23 mouse cellular contexts compared by ENCODE assay signal in genomic region chr14:62379391-62379790, GRCm38 (mm10).
A peak's percentile ranks its signal among the peaks of the same experiment; 100 is the strongest.
DNase-seq lines count a peak whose midpoint lies in the region; ATAC-seq lines count a peak whose summit lies in the region.
"Had no signal": no experiment of that assay in that cellular context is flagged by ENCODE, and none has a peak within 500 bp of the region (broad histone marks: within the 10 kb centered on the region; RNA-seq: fewer than 3 reads in every experiment).

No protein-coding gene starts in this region.

- H3K27ac ChIP-seq in heart, embryonic 12.5 days (ENCODE audit: poor library complexity, severe bottlenecking): 0 out of 2 replicates have a peak overlapping the region, but pooled peaks have one; percentile 6

- no peaks in the 10 kb centered on the region for H3K36me3 ChIP-seq in heart, embryonic 12.5 days

- H3K4me3 ChIP-seq in heart, embryonic 12.5 days: no peak overlapping the region

- H3K9ac ChIP-seq in heart, embryonic 12.5 days: no peak overlapping the region

- peak; percentile 71 for DNase-seq in heart, adult 11 months
- no peak for DNase-seq in heart, adult 9 months (ENCODE audit: low spot score in 2 of 2)
- DNase-seq in heart, adult 8-10 months (ENCODE audit: low spot score): no peak
- peak; percentile 7 for DNase-seq in right cerebral cortex, adult 18-20 months
- DNase-seq in right cerebral cortex, postnatal 36 days (ENCODE audit: low spot score in 2 of 2): no peak
- DNase-seq in NIH3T3 (ENCODE audit: low read depth): peak; percentile 8
- no peak for DNase-seq in adrenal gland, adult 8-10 months
- DNase-seq: adrenal gland, adult 2 months; adrenal gland, postnatal 10 days; adrenal gland, postnatal 14 days; adrenal gland, postnatal 25 days; adrenal gland, postnatal 36 days; B cell, adult 2 months; cerebellum, adult 11 months; cerebellum, adult 11-12 months; cerebellum, adult 18-20 months; cerebellum, adult 2 months had no signal

- H3K27me3 ChIP-seq in heart, embryonic 12.5 days (replicated peaks): no peaks in the 10 kb centered on the region
- H3K27me3 ChIP-seq: CH12.LX, Patski had no signal

- H3K4me2 ChIP-seq in heart, embryonic 12.5 days: no peak overlapping the region

- peaks cover 28% of the 10 kb centered on the region for H3K4me1 ChIP-seq in heart, embryonic 12.5 days (replicated peaks)

- no peak for ATAC-seq in heart, embryonic 12.5 days (ENCODE audit: insufficient number of reproducible peaks, low FRiP score)
- ATAC-seq: activated CD4-positive, CD25-positive, alpha-beta regulatory T cell, adult 4 months; CD4-positive, CD25-positive, alpha-beta regulatory T cell, adult 4 months; Patski had no signal

- 92% methylated on average over 2 of the region's 2 CpGs for WGBS in heart, embryonic 12.5 days

- H3K9me3 ChIP-seq in heart, embryonic 12.5 days (replicated peaks): 0 out of 2 replicates have a peak, but pooled peaks cover 10% of the 10 kb centered on the region
- H3K9me3 ChIP-seq: G1E had no signal

Comparison
In these comparisons a context has a peak if more than half of its experiments do, and no peak if none do; other contexts are left out.
1. DNase-seq: peak in heart, adult 11 months (single experiment), right cerebral cortex, adult 18-20 months (single experiment) and NIH3T3 (single experiment); none in heart, adult 9 months (0 of 2), heart, adult 8-10 months (single experiment), right cerebral cortex, postnatal 36 days (0 of 2) and adrenal gland, adult 8-10 months (single experiment).